Mouse (Mus musculus) CD4-positive, CD25-positive, alpha-beta regulatory T cell, adult 2 months (primary cell): ENCODE measurements around the gene Sema5a.

Experiments
- DNase-seq: peaks from one replicate; pipeline ENCODE4 v3.0.0-alpha.2; 2012; ENCODE audit warnings: low read depth, low spot score

The Sema5a gene

GRCm38 (mm10) chr15:32637879-32638278, 393.3 kb downstream of the Sema5a start:
- DNase-seq, result no peak

- DNase-seq, result no peak
Measured at GRCm38 (mm10) chr15:32647061-32647687, 402.6 kb downstream of the Sema5a start.

GRCm38 (mm10) chr15:32654046-32654445, 409.4 kb downstream of the Sema5a start:
- no peak for DNase-seq

- DNase-seq, result no peak
Measured at GRCm38 (mm10) chr15:32656017-32656416, 411.4 kb downstream of the Sema5a start.

- DNase-seq, result no peak
Measured at GRCm38 (mm10) chr15:32676446-32676845, 431.8 kb downstream of the Sema5a start.

- no peak for DNase-seq
Measured at GRCm38 (mm10) chr15:32685152-32685551, 440.5 kb downstream of the Sema5a start.

GRCm38 (mm10) chr15:32691021-32691420, 446.4 kb downstream of the Sema5a start:
- no peak for DNase-seq

- DNase-seq, result no peak
Measured at GRCm38 (mm10) chr15:32693006-32693405, 448.4 kb downstream of the Sema5a start.

GRCm38 (mm10) chr15:32717298-32717985, 472.8 kb downstream of the Sema5a start:
- DNase-seq, result no peak

GRCm38 (mm10) chr15:32718293-32718963, 473.8 kb downstream of the Sema5a start:
- peak; percentile 2 for DNase-seq

GRCm38 (mm10) chr15:32718964-32719311, 474.3 kb downstream of the Sema5a start:
- DNase-seq, result no peak

- DNase-seq, result no peak
Measured at GRCm38 (mm10) chr15:32730839-32731238, 486.2 kb downstream of the Sema5a start.
